Mouse (Mus musculus) forebrain, embryonic 16.5 days (tissue): ENCODE data around the gene Cep152. TPM values are rescaled to one million over a fixed set of nuclear protein-coding genes. Genes with fewer than 3 reads are reported as not detected.

ENCODE experiments used
- ATAC-seq: fragments of 200-750 bp; cut with Nextera tagmentation; 2 replicates; pipeline ENCODE4 v1.8.0; 2017; ENCODE audit warnings: mild to moderate bottlenecking, moderate library complexity
- H3K27ac ChIP-seq: fragments of 300-500 bp; sonication (generic); 2 replicates; pipeline ENCODE4 v1.5.1; 2014; ENCODE audit warnings: low read length, control low read depth
- H3K27me3 ChIP-seq: fragments of 300-500 bp; sonication (generic); replicated peaks from 2 replicates; pipeline ENCODE4 v1.6.1; 2014; ENCODE audit warnings: low read length; ENCODE audit not compliant: control insufficient read depth, insufficient read depth
- H3K36me3 ChIP-seq: fragments of 300-500 bp; sonication (generic); 2 replicates; pipeline ENCODE4 v1.6.1; 2014; ENCODE audit not compliant: control insufficient read depth, insufficient read depth
- H3K4me1 ChIP-seq: fragments of 300-500 bp; sonication (generic); replicated peaks from 2 replicates; pipeline ENCODE4 v1.6.1; 2014; ENCODE audit warnings: low read length; ENCODE audit not compliant: control insufficient read depth, insufficient read depth
- H3K4me2 ChIP-seq: fragments of 300-500 bp; sonication (generic); 2 replicates; pipeline ENCODE4 v1.6.1; 2014; ENCODE audit warnings: mild to moderate bottlenecking, low read length, control low read depth
- H3K4me3 ChIP-seq: fragments of 300-500 bp; sonication (generic); replicated peaks from 2 replicates; pipeline ENCODE4 v1.5.1; 2014; ENCODE audit warnings: mild to moderate bottlenecking, low read length, control low read depth
- H3K9ac ChIP-seq: fragments of 300-500 bp; sonication (generic); replicated peaks from 2 replicates; pipeline ENCODE4 v1.6.1; 2014; ENCODE audit warnings: low read depth, low read length, control low read depth
- H3K9me3 ChIP-seq: fragments of 300-500 bp; sonication (generic); 2 replicates; pipeline ENCODE4 v1.6.1; 2016; ENCODE audit warnings: low read length; ENCODE audit not compliant: control insufficient read depth
- WGBS: fragments of 180-500 bp; shearing (Covaris S2); extraction: QIAGEN DNeasy Blood & Tissue Kit; methylation state at CpG from one replicate; pipeline ENCODE4 v1.1.7; 2014; 5-methylcytosine and 5-hydroxymethylcytosine counted together
- polyA plus RNA-seq: library from polyadenylated mRNA; unstranded; fragments of >200 nt; fragmentation: Nextera tagmentation; extraction: Ambion mirVana; gene quantifications from 2 replicates; pipeline ENCODE4 v1.2.1, GENCODE M21; 2015

Gene Cep152
- polyA plus RNA-seq, 1 experiment from 2014 or later = 4.8 TPM

DNA sequence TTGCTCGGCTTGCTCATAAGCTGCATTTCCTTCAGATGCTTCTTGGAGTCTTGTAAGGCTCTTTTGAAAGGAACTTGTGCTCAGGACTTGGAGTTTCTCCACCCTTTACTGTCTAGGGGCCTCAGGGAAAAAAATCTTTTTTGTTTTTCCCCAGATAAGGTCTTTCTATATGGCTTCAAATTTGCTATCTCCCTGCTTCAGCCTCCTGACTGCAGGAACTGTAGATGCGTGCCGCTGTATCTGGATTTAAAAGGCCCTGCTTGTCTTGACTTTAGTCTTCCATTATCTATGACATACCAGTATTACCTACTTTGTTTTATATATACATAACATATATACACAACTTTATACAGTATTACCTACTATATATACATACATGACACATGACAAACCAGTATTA, 37.6 kb upstream of the Cep152 start:
- H3K36me3 ChIP-seq = no peaks in the 10 kb centered on the region
- H3K4me1 ChIP-seq = no peaks in the 10 kb centered on the region
- no peaks in the 10 kb centered on the region for H3K27me3 ChIP-seq
- no peak overlapping the region for H3K4me3 ChIP-seq
- no peak for ATAC-seq
- H3K9me3 ChIP-seq = no peaks in the 10 kb centered on the region
- H3K27ac ChIP-seq = no peak overlapping the region
- H3K9ac ChIP-seq = no peak overlapping the region
- WGBS = 95% methylated on average over 3 of the region's 3 CpGs
- no peak overlapping the region for H3K4me2 ChIP-seq

DNA sequence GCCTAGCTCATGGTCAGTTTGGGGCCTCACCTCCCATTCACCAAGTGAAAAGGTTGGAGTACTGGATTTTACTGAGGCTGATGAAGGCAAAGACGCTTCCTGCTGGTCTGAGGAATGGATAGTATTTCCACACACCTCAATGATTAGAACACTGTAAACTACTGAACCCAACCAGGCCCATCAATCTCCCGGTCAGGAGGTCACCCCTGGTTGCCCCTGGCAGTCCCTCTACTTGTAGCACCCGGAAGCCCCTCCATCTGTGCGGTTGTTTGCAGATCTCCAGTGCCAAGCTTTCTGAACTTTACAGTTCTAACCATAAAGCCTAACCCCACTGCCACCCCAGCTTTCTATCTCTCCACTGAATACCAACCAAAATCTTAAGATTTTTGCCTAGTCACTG, 36.2 kb upstream of the Cep152 start:
- Histone ChIP-seq H3K9ac (peak overlapping the region; percentile 19; the same call in 1 of the 2 replicates), H3K27ac (no peak overlapping the region), H3K36me3 (no peaks in the 10 kb centered on the region), H3K27me3 (no peaks in the 10 kb centered on the region), H3K4me3 (no peak overlapping the region; the same call in 1 of the 2 replicates), H3K4me2 (peak overlapping the region; percentile 49), H3K9me3 (no peaks in the 10 kb centered on the region), H3K4me1 (no peaks in the 10 kb centered on the region)
- ATAC-seq = no peak
- 89% methylated on average over 4 of the region's 4 CpGs for WGBS

DNA sequence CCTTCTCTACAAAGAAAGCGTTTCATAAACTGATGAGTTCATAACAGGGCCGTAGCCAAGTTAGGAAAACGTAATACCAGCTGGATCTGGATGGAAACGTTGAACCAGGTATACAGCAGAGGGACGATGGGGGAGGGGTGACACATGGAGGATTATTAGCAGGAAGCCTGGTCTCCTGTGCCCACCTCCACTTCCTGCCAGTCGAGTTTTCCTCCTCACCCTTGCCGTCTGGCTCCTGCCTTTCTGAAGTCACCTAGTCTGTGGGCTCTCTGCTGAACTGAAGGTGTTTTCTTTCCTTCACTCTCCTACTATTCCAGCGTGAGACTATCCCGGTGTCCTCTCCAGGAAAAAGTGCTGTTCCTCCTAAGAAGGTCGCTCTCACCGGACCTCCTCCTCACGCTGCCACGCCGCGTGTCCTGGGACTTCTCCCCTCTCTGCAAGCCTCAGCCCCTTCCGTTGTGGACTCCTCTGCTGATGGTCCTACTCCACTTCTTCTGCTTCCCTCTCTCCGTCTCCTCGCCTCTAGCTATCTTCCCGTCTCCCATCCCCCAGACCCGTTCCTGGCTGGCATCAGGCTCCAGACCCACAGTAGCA, 35.7 kb upstream of the Cep152 start:
- ATAC-seq = peak; percentile 50
- Histone ChIP-seq H3K9ac (peak overlapping the region; percentile 19; the same call in 1 of the 2 replicates), H3K4me2 (peak overlapping the region; percentile 49), H3K36me3 (no peaks in the 10 kb centered on the region), H3K4me1 (no peaks in the 10 kb centered on the region), H3K4me3 (peak overlapping the region; percentile 26), H3K27me3 (no peaks in the 10 kb centered on the region), H3K9me3 (no peaks in the 10 kb centered on the region), H3K27ac (no peak overlapping the region)
- WGBS = 34% methylated on average over 20 of the region's 20 CpGs

DNA sequence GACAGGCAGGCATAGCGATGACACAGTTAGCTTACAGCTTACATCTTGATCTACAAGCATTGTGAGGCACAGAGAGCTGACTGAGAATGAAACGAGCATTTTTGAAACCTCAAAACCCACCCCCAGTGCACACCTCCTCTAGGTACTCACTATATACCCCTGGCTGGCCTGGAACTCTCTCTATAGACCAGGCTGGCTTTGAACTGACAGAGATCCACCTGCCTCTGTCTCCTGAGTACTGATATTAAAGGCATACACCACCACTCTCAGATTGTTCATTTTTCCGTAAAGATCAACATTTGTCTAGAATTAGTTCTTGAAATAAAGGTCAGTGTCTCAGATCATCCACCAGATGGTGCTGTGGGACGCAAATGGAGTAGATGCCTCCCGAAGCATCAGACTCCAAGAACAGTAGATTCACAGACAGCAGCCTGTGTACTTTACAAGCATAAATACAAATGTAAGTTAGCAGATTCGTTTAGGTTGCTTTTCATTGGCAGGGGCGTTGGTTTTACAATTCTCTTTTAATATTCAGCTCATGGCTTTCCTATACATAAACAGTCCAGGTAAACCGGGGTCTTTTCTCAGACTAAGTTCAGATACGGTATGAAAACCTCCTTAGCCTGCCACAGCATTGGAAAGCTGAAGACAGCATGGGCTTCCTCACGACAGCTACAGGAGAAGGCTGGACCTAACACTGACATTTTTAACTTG, 35.1 kb upstream of the Cep152 start:
- Histone ChIP-seq H3K27me3 (no peaks in the 10 kb centered on the region), H3K4me1 (no peaks in the 10 kb centered on the region), H3K36me3 (no peaks in the 10 kb centered on the region), H3K27ac (no peak overlapping the region), H3K9ac (no peak overlapping the region; the same call in 1 of the 2 replicates), H3K4me2 (peak overlapping the region; percentile 49), H3K9me3 (no peaks in the 10 kb centered on the region), H3K4me3 (peak overlapping the region; percentile 26)
- WGBS = 16% methylated on average over 10 of the region's 10 CpGs
- peak; percentile 89 for ATAC-seq

DNA sequence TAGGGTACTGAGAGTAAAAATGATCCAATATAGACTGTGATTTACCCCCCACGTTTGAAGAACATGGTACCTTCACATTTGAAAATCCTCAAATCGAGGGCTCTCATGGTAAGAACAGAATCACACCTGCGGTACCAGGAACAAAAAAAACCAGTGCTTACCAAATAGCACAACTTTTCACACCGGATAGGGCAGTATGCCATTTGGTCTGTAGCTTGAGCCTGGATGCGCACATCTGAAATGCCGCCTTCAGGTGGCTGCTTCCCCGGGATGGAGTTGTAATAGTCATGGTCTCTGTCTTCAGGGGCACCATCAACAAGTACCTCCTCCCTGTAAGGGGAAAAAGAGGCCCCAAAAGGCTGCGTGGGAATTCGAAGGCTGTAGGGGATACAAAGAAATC, 30.5 kb upstream of the Cep152 start:
- Histone ChIP-seq H3K27me3 (no peaks in the 10 kb centered on the region), H3K4me2 (no peak overlapping the region), H3K27ac (no peak overlapping the region), H3K9ac (no peak overlapping the region), H3K4me3 (no peak overlapping the region), H3K36me3 (no peaks in the 10 kb centered on the region), H3K9me3 (no peaks in the 10 kb centered on the region), H3K4me1 (no peaks in the 10 kb centered on the region)
- no peak for ATAC-seq
- WGBS = 93% methylated on average over 9 of the region's 9 CpGs

DNA sequence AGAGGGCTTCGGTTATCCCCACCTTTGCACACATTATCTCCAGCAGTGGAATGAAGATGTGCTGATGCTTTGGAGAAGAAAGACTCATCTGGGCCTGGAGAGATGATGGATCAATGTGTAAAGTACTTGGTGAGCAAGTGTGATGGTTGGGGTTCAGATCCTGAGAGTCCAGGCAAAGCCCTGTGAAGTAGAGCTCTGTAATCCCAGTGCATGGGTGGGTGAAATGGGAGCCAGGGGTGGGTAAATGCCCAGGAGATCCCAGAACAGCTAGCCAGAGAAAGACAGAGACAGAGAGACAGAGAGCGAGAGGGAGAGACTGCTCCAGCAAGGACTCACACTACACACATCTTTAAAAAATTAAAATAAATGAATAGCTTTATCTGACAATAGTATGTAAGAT, 28.4 kb upstream of the Cep152 start:
- H3K4me1 ChIP-seq = no peaks in the 10 kb centered on the region
- H3K4me3 ChIP-seq = no peak overlapping the region
- H3K27me3 ChIP-seq = no peaks in the 10 kb centered on the region
- no peaks in the 10 kb centered on the region for H3K9me3 ChIP-seq
- WGBS = 97% methylated on average over 2 of the region's 2 CpGs
- no peak overlapping the region for H3K27ac ChIP-seq
- no peak overlapping the region for H3K4me2 ChIP-seq
- H3K9ac ChIP-seq = no peak overlapping the region
- no peak for ATAC-seq
- no peaks in the 10 kb centered on the region for H3K36me3 ChIP-seq

DNA sequence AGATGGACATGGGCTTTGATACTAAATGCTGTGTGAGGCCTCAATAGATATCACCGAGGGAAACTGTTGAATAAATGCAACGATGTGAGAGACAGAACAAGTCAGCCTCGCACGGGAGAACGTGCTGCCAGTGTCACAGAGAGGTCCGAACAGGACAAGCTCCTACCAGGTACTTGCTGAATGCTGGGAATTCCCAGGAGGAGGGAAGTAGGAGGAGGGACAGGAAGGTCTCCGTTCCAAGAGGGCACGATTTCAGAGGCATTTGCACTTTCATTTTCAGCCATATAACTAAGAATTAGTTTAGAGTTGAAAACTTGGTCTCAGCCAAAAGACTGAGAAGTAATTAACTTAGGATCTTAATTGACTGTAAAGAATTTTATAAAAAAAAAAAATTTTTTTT, 26.6 kb upstream of the Cep152 start:
- Histone ChIP-seq H3K9ac (no peak overlapping the region), H3K4me3 (no peak overlapping the region), H3K4me2 (no peak overlapping the region), H3K27ac (no peak overlapping the region), H3K9me3 (no peaks in the 10 kb centered on the region), H3K4me1 (no peaks in the 10 kb centered on the region), H3K27me3 (no peaks in the 10 kb centered on the region), H3K36me3 (no peaks in the 10 kb centered on the region)
- no peak for ATAC-seq
- 52% methylated on average over 8 of the region's 8 CpGs for WGBS

DNA sequence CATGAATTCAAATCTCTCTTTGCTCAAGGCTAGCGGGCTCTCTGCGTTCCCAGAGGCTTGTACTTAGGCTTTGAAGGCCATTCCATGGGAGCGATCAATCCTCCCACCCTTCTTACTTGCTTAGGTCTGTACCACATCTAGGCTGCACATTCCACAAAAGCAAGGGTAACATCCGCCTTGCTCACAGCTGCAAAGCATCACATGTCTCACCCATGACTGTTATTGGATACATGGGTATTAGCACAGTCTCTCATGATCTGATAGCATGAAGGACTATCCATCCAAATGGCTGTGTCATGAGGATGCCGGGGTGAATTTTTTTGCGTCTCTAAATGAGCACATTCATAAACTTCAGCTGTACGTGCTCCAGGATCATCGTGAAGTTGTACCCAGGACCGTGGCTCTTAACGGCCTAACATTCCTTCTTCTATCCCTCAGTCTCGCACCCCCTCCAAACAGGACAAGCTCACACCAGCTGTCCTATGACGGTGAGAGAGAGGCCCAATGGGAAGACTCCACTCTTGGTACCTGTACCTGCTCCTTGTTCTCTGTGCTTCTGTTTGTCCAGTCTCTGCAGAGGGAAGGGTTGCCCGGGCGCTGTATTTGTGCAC, 25.9 kb upstream of the Cep152 start:
- Histone ChIP-seq H3K9ac (no peak overlapping the region), H3K36me3 (no peaks in the 10 kb centered on the region), H3K27ac (no peak overlapping the region), H3K4me2 (no peak overlapping the region), H3K9me3 (no peaks in the 10 kb centered on the region), H3K27me3 (no peaks in the 10 kb centered on the region), H3K4me1 (no peaks in the 10 kb centered on the region), H3K4me3 (no peak overlapping the region)
- 93% methylated on average over 14 of the region's 14 CpGs for WGBS
- ATAC-seq = no peak

DNA sequence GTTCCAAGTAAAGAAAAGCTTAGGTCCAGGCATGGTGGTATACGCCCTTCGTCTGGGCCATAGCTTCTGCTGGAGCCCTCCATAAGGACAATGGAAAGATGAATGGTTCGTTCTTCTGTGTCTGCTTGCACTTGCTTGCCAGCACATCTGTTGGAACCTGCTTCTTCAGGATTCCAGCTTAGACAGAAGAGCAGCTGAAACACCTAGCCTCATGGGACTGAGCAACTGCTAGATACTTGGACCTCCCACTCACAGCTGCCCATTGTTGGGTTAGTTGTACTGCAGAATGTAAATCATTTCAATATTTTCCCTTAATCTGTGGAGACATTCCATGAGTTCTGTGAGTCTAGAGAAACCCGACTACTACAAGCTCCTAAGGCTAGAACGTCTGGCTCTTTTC, 25.1 kb upstream of the Cep152 start:
- H3K4me1 ChIP-seq = peaks cover 2% of the 10 kb centered on the region
- no peaks in the 10 kb centered on the region for H3K36me3 ChIP-seq
- H3K4me2 ChIP-seq = no peak overlapping the region
- H3K9me3 ChIP-seq = no peaks in the 10 kb centered on the region
- no peaks in the 10 kb centered on the region for H3K27me3 ChIP-seq
- no peak overlapping the region for H3K9ac ChIP-seq
- WGBS = 91% methylated on average over 5 of the region's 5 CpGs
- ATAC-seq = no peak
- H3K27ac ChIP-seq = no peak overlapping the region
- no peak overlapping the region for H3K4me3 ChIP-seq
